Mouse (Mus musculus) ES-E14 (cell line): ENCODE data around the gene 4930568D16Rik. TPM values are rescaled to one million over a fixed set of nuclear protein-coding genes. Genes with fewer than 3 reads are reported as not detected.
A peak's percentile ranks its signal among the peaks of the same experiment; 100 is the strongest.

Experiments
- DNase-seq: peaks from one replicate; pipeline ENCODE4 v3.0.0-alpha.2; 2013; ENCODE audit warnings: low read depth, low spot score
- H3K27ac ChIP-seq: 2 replicates; pipeline ENCODE4 v1.5.1; 2012; ENCODE audit warnings: low read depth, mild to moderate bottlenecking, low read length, moderate library complexity, mixed read lengths; ENCODE audit not compliant: poor library complexity, insufficient read depth, severe bottlenecking
- H3K36me3 ChIP-seq: 2 replicates; pipeline ENCODE4 v1.6.1; 2012; ENCODE audit warnings: mild to moderate bottlenecking, low read length, moderate library complexity, mixed read lengths; ENCODE audit not compliant: control insufficient read depth, poor library complexity, insufficient read depth, severe bottlenecking
- H3K4me1 ChIP-seq, 2 experiments: fragments of 150-350 bp in 1 of 2; sonication (generic) in 1 of 2; 2 replicates each; pipeline ENCODE4 v1.6.1; 2012; ENCODE audit warnings: low read length in 2 of 2, mild to moderate bottlenecking in 1 of 2, mixed read lengths in 1 of 2; ENCODE audit not compliant: control insufficient read depth in 2 of 2, insufficient read depth in 2 of 2, poor library complexity in 1 of 2
- H3K4me3 ChIP-seq, 2 experiments: fragments of 150-350 bp in 1 of 2; sonication (generic) in 1 of 2; 2 replicates each; pipeline ENCODE4 v1.5.1; 2012; ENCODE audit warnings: low read length in 2 of 2, low read depth in 1 of 2, mild to moderate bottlenecking in 1 of 2, mixed read lengths in 1 of 2; ENCODE audit not compliant: insufficient read depth in 1 of 2, poor library complexity in 1 of 2, severe bottlenecking in 1 of 2
- H3K9ac ChIP-seq: 2 replicates; pipeline ENCODE4 v1.6.1; 2012; ENCODE audit warnings: low read depth, mild to moderate bottlenecking, low read length, mixed read lengths; ENCODE audit not compliant: poor library complexity, insufficient read depth, severe bottlenecking
- H3K9me3 ChIP-seq: fragments of 150-350 bp; sonication (generic); 2 replicates; pipeline ENCODE4 v1.6.1; 2012; ENCODE audit warnings: low read depth, mild to moderate bottlenecking, low read length; ENCODE audit not compliant: control insufficient read depth, insufficient read depth
- CHD2 ChIP-seq: IDR thresholded peaks from 2 replicates; pipeline ENCODE4 v1.6.1; 2014; ENCODE audit warnings: mild to moderate bottlenecking, low read depth, low read length, inconsistent platforms
- HCFC1 ChIP-seq: IDR thresholded peaks from 2 replicates; pipeline ENCODE4 v1.6.1; 2012; ENCODE audit warnings: low read length, inconsistent platforms, borderline replicate concordance; ENCODE audit not compliant: insufficient read depth
- MAFK ChIP-seq: IDR thresholded peaks from 2 replicates; pipeline ENCODE4 v1.6.1; 2014; ENCODE audit warnings: mild to moderate bottlenecking, low read depth, low read length, inconsistent platforms; ENCODE audit not compliant: insufficient read depth
- ZC3H11A ChIP-seq: IDR thresholded peaks from 2 replicates; pipeline ENCODE4 v1.6.1; 2012; ENCODE audit warnings: low read depth, mild to moderate bottlenecking, inconsistent platforms, low read length, borderline replicate concordance
- ZNF384 ChIP-seq: IDR thresholded peaks from 2 replicates; pipeline ENCODE4 v1.6.1; 2012; ENCODE audit warnings: low read depth, low read length, inconsistent platforms
- in situ Hi-C, 2 experiments: fragments of 600-800 bp; cut with MboI; formaldehyde crosslinking; loops; one replicate each; pipeline ENCODE4 v1.15.1; 2025; ENCODE audit warnings: low sequenced_read_pairs in 2 of 2, inconsistent platforms in 1 of 2; ENCODE audit not compliant: unreplicated experiment in 2 of 2
- total RNA-seq: library from RNA; depleted of rRNA; stranded (reverse); fragments of 300-350 nt; gene quantifications from 2 replicates; pipeline ENCODE4 v1.2.3, GENCODE M21; 2012

Gene 4930568D16Rik
- total RNA-seq, 1 experiment: not detected

GRCm38 (mm10) chr2:35406611-35407010, 39.1 kb upstream of the 4930568D16Rik start:
- no peak for DNase-seq
- Histone ChIP-seq H3K4me1 (no peaks in the 10 kb centered on the region), H3K4me3 (no peak overlapping the region), H3K27ac (no peak overlapping the region), H3K36me3 (peaks cover 23% of the 10 kb centered on the region), H3K9me3 (no peaks in the 10 kb centered on the region), H3K9ac (no peak overlapping the region)
- no peak for TF ChIP-seq MAFK
- no peak for TF ChIP-seq CHD2
- TF ChIP-seq HCFC1: no peak
- TF ChIP-seq ZC3H11A: no peak
- no peak for TF ChIP-seq ZNF384
- in situ Hi-C loops: no loop called here

GRCm38 (mm10) chr2:35402391-35402790, 34.9 kb upstream of the 4930568D16Rik start:
- Histone ChIP-seq H3K9me3 (no peaks in the 10 kb centered on the region), H3K4me3 (no peak overlapping the region), H3K36me3 (peaks cover 18% of the 10 kb centered on the region), H3K9ac (no peak overlapping the region), H3K27ac (no peak overlapping the region), H3K4me1 (no peaks in the 10 kb centered on the region)
- in situ Hi-C loops: no loop called here
- no peak for DNase-seq
- TF ChIP-seq ZNF384 (no peak), ZC3H11A (no peak), CHD2 (no peak), HCFC1 (no peak), MAFK (no peak)

- TF ChIP-seq ZNF384 (no peak), CHD2 (peak; percentile 93), MAFK (no peak)
- Histone ChIP-seq H3K9ac (no peak overlapping the region), H3K4me3 (no peak overlapping the region), H3K9me3 (no peaks in the 10 kb centered on the region), H3K36me3 (peaks cover 10% of the 10 kb centered on the region), H3K4me1 (no peaks in the 10 kb centered on the region), H3K27ac (no peak overlapping the region)
- in situ Hi-C loops: no loop called here
- DNase-seq: no peak
Measured at GRCm38 (mm10) chr2:35400739-35401138, 33.2 kb upstream of the 4930568D16Rik start.

GRCm38 (mm10) chr2:35398184-35398828, 30.8 kb upstream of the 4930568D16Rik start:
- Histone ChIP-seq H3K4me1 (no peaks in the 10 kb centered on the region), H3K36me3 (peaks cover 10% of the 10 kb centered on the region; the same call in 1 of the 2 replicates), H3K27ac (no peak overlapping the region), H3K9ac (no peak overlapping the region), H3K4me3 (no peak overlapping the region), H3K9me3 (no peaks in the 10 kb centered on the region)
- TF ChIP-seq CHD2: no peak
- no peak for TF ChIP-seq ZC3H11A
- no peak for TF ChIP-seq HCFC1
- TF ChIP-seq MAFK: no peak
- no peak for TF ChIP-seq ZNF384
- DNase-seq: no peak
- in situ Hi-C loops: no loop called here
